Mouse (Mus musculus) heart, embryonic 14.5 days (tissue): ENCODE results near the gene Gpr179. TPM values are rescaled to one million over a fixed set of nuclear protein-coding genes. Genes with fewer than 3 reads are reported as not detected.
A peak's percentile ranks its signal among the peaks of the same experiment; 100 is the strongest.

Experiments
- ATAC-seq: fragments of 200-750 bp; cut with Nextera tagmentation; 2 replicates; pipeline ENCODE4 v1.8.0; 2017; ENCODE audit warnings: low read depth, moderate TSS enrichment; ENCODE audit not compliant: insufficient number of reproducible peaks, insufficient read depth, low FRiP score
- H3K27ac ChIP-seq, 2 experiments: fragments of 200-500 bp in 1 of 2; fragments of 300-500 bp in 1 of 2; sonication (generic) in 1 of 2; replicated peaks in 1 of 2; 2 replicates each; pipeline ENCODE4 v1.5.1; 2012 to 2014; ENCODE audit warnings: low read depth in 2 of 2, low read length in 2 of 2, control low read depth in 1 of 2, mild to moderate bottlenecking in 1 of 2, mixed read lengths in 1 of 2; ENCODE audit not compliant: control insufficient read depth in 1 of 2, insufficient read depth in 1 of 2
- H3K27me3 ChIP-seq: fragments of 300-500 bp; sonication (generic); 2 replicates; pipeline ENCODE4 v1.6.1; 2014; ENCODE audit warnings: mild to moderate bottlenecking, low read length, control low read depth; ENCODE audit not compliant: control insufficient read depth, insufficient read depth
- H3K36me3 ChIP-seq: fragments of 300-500 bp; sonication (generic); 2 replicates; pipeline ENCODE4 v1.6.1; 2014; ENCODE audit warnings: mild to moderate bottlenecking, control low read depth, low read length, mixed read lengths; ENCODE audit not compliant: control insufficient read depth, insufficient read depth
- H3K4me1 ChIP-seq, 2 experiments: fragments of 200-500 bp in 1 of 2; fragments of 300-500 bp in 1 of 2; sonication (generic) in 1 of 2; 2 replicates each; pipeline ENCODE4 v1.6.1; 2012 to 2014; ENCODE audit warnings: low read length in 2 of 2, control low read depth in 1 of 2, mixed read lengths in 1 of 2; ENCODE audit not compliant: control insufficient read depth in 2 of 2, insufficient read depth in 2 of 2
- H3K4me2 ChIP-seq: fragments of 300-500 bp; sonication (generic); 2 replicates; pipeline ENCODE4 v1.6.1; 2014; ENCODE audit warnings: mild to moderate bottlenecking, low read length
- H3K4me3 ChIP-seq, 2 experiments: fragments of 200-500 bp in 1 of 2; fragments of 300-500 bp in 1 of 2; sonication (generic) in 1 of 2; 2 replicates each; pipeline ENCODE4 v1.5.1; 2012 to 2014; ENCODE audit warnings: low read length in 2 of 2, mild to moderate bottlenecking in 2 of 2, control low read depth in 1 of 2, low read depth in 1 of 2, moderate library complexity in 1 of 2; ENCODE audit not compliant: control insufficient read depth in 1 of 2, insufficient read depth in 1 of 2
- H3K9ac ChIP-seq: fragments of 300-500 bp; sonication (generic); 2 replicates; pipeline ENCODE4 v1.6.1; 2014; ENCODE audit warnings: mild to moderate bottlenecking, low read length
- H3K9me3 ChIP-seq: fragments of 300-500 bp; sonication (generic); 2 replicates; pipeline ENCODE4 v1.6.1; 2016; ENCODE audit warnings: low read length, control low read depth; ENCODE audit not compliant: control insufficient read depth
- WGBS: fragments of 180-500 bp; shearing (Covaris S2); extraction: QIAGEN DNeasy Blood & Tissue Kit; methylation state at CpG from one replicate; pipeline ENCODE4 v1.1.7; 2014; 5-methylcytosine and 5-hydroxymethylcytosine counted together
- polyA plus RNA-seq: library from polyadenylated mRNA; unstranded; fragments of >200 nt; fragmentation: Nextera tagmentation; extraction: Ambion mirVana; gene quantifications from 2 replicates; pipeline ENCODE4 v1.2.1, GENCODE M21; 2014

The Gpr179 gene
- polyA plus RNA-seq, 1 experiment from 2014 or later = 0.05 TPM

DNA sequence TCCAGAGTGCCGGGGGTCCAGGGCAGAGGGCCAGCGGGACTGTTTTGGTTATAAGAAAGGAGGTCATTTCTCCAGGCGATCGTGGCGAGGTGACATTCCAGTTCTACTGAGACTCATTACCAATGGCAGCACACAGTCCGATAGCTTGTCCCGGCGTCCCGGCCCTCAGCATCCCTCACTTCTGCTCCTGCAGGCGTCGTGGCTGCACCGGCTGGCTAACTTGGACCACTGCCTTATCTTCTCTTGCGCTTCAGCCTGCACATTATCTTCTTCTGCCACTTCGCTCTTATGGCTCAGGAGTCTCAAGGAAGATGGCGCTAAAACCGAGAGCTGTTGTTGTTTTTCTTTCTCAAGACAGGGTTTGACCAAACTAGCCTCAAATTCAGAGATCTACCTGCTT is 50.5 kb downstream of the Gpr179 start:
- peaks cover 10 to 27% of the 10 kb centered on the region in 2 experiments for H3K4me1 ChIP-seq
- ATAC-seq = no peak
- H3K27ac ChIP-seq = peak overlapping the region; percentile 73 to 93
- no peaks in the 10 kb centered on the region for H3K36me3 ChIP-seq
- H3K4me3 ChIP-seq = no peak overlapping the region
- H3K9me3 ChIP-seq = no peaks in the 10 kb centered on the region
- H3K27me3 ChIP-seq = no peaks in the 10 kb centered on the region
- no peak overlapping the region for H3K4me2 ChIP-seq
- no peak overlapping the region for H3K9ac ChIP-seq
- WGBS = 71% methylated on average over 16 of the region's 16 CpGs

GRCm38 (mm10) chr11:97299939-97300338 is 51.9 kb downstream of the Gpr179 start:
- Histone ChIP-seq H3K4me3 (no peak overlapping the region), H3K36me3 (no peaks in the 10 kb centered on the region), H3K4me1 (peaks cover 10 to 27% of the 10 kb centered on the region in 2 experiments), H3K9ac (no peak overlapping the region), H3K27ac (peak overlapping the region in 1 of 2 experiments; percentile 58; a peak in 2 of 4 replicates), H3K4me2 (no peak overlapping the region), H3K27me3 (no peaks in the 10 kb centered on the region), H3K9me3 (no peaks in the 10 kb centered on the region)
- WGBS = 10% methylated on average over 2 of the region's 2 CpGs
- peak; percentile 26; the same call in 1 of the 2 replicates for ATAC-seq

DNA sequence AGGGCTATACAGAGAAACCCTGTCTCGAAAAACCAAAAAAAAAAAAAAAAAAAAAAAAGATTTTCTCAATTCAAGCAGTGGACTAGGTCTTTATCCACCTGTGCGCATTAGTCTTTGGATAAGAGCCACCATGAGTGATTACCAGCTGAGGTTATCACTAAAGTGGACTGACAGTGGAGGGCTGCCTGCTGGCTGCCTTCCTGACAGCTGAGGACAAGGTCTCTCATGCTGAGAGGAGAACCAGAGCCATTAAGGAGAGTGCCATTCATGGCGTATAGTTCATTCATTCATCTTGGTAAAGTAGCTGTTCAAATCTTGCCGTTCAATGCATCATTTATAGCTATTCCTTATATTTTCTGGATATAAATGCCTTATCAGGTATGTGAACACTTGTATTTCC is 55.3 kb downstream of the Gpr179 start:
- H3K4me3 ChIP-seq = no peak overlapping the region
- no peaks in the 10 kb centered on the region for H3K9me3 ChIP-seq
- WGBS = 55% methylated on average over 3 of the region's 4 CpGs
- ATAC-seq = no peak
- no peak overlapping the region for H3K27ac ChIP-seq
- H3K4me2 ChIP-seq = no peak overlapping the region
- H3K9ac ChIP-seq = no peak overlapping the region
- peaks cover 3 to 9% of the 10 kb centered on the region in 2 experiments for H3K4me1 ChIP-seq
- no peaks in the 10 kb centered on the region for H3K36me3 ChIP-seq
- H3K27me3 ChIP-seq = no peaks in the 10 kb centered on the region

GRCm38 (mm10) chr11:97292731-97293130 is 59.1 kb downstream of the Gpr179 start:
- no peak overlapping the region for H3K9ac ChIP-seq
- H3K9me3 ChIP-seq = no peaks in the 10 kb centered on the region
- no peak for ATAC-seq
- H3K36me3 ChIP-seq = no peaks in the 10 kb centered on the region
- no peak overlapping the region for H3K27ac ChIP-seq
- H3K4me2 ChIP-seq = no peak overlapping the region
- 94% methylated on average over 1 of the region's 1 CpGs for WGBS
- no peaks in the 10 kb centered on the region for H3K27me3 ChIP-seq
- peaks cover 0 to 8% of the 10 kb centered on the region in 2 experiments; a peak in 1 of 4 replicates for H3K4me1 ChIP-seq
- H3K4me3 ChIP-seq = no peak overlapping the region

- Histone ChIP-seq H3K36me3 (no peaks in the 10 kb centered on the region), H3K9me3 (no peaks in the 10 kb centered on the region), H3K27me3 (no peaks in the 10 kb centered on the region), H3K4me2 (no peak overlapping the region), H3K9ac (no peak overlapping the region; the same call in 1 of the 2 replicates), H3K4me3 (no peak overlapping the region), H3K27ac (no peak overlapping the region), H3K4me1 (peaks cover 6 to 12% of the 10 kb centered on the region in 2 experiments)
- WGBS = 54% methylated on average over 12 of the region's 12 CpGs
- no peak for ATAC-seq
Measured at GRCm38 (mm10) chr11:97289276-97290230, 62.3 kb downstream of the Gpr179 start.

- no peak overlapping the region for H3K27ac ChIP-seq
- no peaks in the 10 kb centered on the region for H3K27me3 ChIP-seq
- no peak overlapping the region for H3K4me2 ChIP-seq
- no peak overlapping the region for H3K4me3 ChIP-seq
- ATAC-seq = no peak
- peaks cover 6 to 12% of the 10 kb centered on the region in 2 experiments for H3K4me1 ChIP-seq
- no peaks in the 10 kb centered on the region for H3K9me3 ChIP-seq
- H3K36me3 ChIP-seq = no peaks in the 10 kb centered on the region
- no peak overlapping the region for H3K9ac ChIP-seq
Measured at GRCm38 (mm10) chr11:97287643-97288042, 64.2 kb downstream of the Gpr179 start.

DNA sequence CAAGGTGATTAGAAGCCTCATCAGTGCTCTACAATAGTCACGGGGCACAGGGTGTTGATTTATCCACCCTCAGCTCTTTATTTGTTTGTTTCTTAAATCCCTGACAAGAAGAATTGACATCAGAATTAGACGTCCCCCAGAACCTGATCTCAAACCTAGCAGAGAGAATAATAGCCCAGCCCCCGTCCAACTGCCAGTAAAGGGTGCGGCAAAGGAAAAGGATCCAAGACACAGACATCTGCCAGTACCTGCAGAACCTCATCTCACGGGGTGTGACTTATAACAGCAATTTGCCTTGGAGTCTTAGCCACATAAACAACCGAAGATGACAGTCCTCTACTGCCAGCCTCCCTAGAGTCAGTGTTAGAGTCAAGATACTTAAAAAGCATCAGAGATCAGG is 64.9 kb downstream of the Gpr179 start:
- Histone ChIP-seq H3K4me1 (peaks cover 6 to 12% of the 10 kb centered on the region in 2 experiments), H3K36me3 (no peaks in the 10 kb centered on the region)
- 59% methylated on average over 6 of the region's 6 CpGs for WGBS

More for the DNA sequence above, 64.9 kb downstream of the Gpr179 start:
- Histone ChIP-seq H3K27me3 (no peaks in the 10 kb centered on the region), H3K4me2 (no peak overlapping the region), H3K27ac (no peak overlapping the region), H3K9ac (no peak overlapping the region), H3K4me3 (no peak overlapping the region), H3K9me3 (no peaks in the 10 kb centered on the region)
- no peak for ATAC-seq
